Mouse (Mus musculus): Measurements from ENCODE around the gene Snrpa. TPM values are rescaled to one million over a fixed set of nuclear protein-coding genes. Genes with fewer than 3 reads are reported as not detected.

The Snrpa gene
- polyA plus RNA-seq, 1 experiment, result 293 TPM

DNA sequence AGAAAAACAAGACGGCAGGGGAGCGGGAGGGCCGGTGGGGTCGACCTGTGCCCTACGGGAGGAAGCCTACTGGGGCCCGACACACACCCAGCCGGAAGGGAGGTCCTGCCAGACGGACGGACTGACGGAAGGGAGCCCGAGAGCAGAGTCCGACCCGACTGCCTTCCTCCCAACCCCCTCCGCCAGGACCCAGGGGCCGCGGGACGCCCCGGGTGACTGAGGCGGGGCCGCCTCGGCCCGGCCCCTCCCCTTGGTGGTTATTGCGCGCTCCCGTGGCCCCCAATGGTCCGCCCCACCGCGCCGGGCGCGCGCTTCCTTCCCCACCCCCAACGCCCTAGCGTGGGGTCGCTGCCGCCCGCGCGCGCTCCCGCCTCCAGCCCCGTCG lies 29.9 kb downstream of the Snrpa start:
- H3K27ac ChIP-seq (ENCODE audit: control insufficient read depth, insufficient read depth, low read length), result peak overlapping the region; percentile 89
- no peaks in the 10 kb centered on the region for H3K36me3 ChIP-seq (ENCODE audit: control insufficient read depth, insufficient read depth, low read length)
- peak overlapping the region; percentile 95 for H3K4me3 ChIP-seq (ENCODE audit: control insufficient read depth, insufficient read depth, low read length)
- H3K4me1 ChIP-seq (replicated peaks; ENCODE audit: control insufficient read depth, insufficient read depth, low read length), result peaks cover 46% of the 10 kb centered on the region
- 0 out of 2 replicates have a peak, but pooled peaks have one; percentile 39 for TF ChIP-seq CTCF (IDR thresholded peaks at IDR 0.05; ENCODE audit: borderline replicate concordance, control insufficient read depth, extremely low read depth, insufficient read depth, low read length, poor library complexity)
- TF ChIP-seq POLR2A (IDR thresholded peaks at IDR 0.05; ENCODE audit: control insufficient read depth, extremely low read depth, insufficient read depth, low read length, poor library complexity), result peak; percentile 83
- H3K27me3 ChIP-seq (ENCODE audit: control insufficient read depth, insufficient read depth, low read length), result no peaks in the 10 kb centered on the region
- DNase-seq, result peak; percentile 86
- WGBS, result under 1% methylated on average over 43 of the region's 43 CpGs

GRCm38 (mm10) chr7:27165696-27166095 lies 30.4 kb downstream of the Snrpa start:
- DNase-seq, result no peak
- peak overlapping the region; percentile 95 for H3K4me3 ChIP-seq (ENCODE audit: control insufficient read depth, insufficient read depth, low read length)
- no peaks in the 10 kb centered on the region for H3K36me3 ChIP-seq (ENCODE audit: control insufficient read depth, insufficient read depth, low read length)
- H3K27me3 ChIP-seq (ENCODE audit: control insufficient read depth, insufficient read depth, low read length), result no peaks in the 10 kb centered on the region
- TF ChIP-seq POLR2A (IDR thresholded peaks at IDR 0.05; ENCODE audit: control insufficient read depth, extremely low read depth, insufficient read depth, low read length, poor library complexity) (no peak), CTCF (IDR thresholded peaks at IDR 0.05; ENCODE audit: borderline replicate concordance, control insufficient read depth, extremely low read depth, insufficient read depth, low read length, poor library complexity) (no peak)
- peaks cover 52% of the 10 kb centered on the region for H3K4me1 ChIP-seq (replicated peaks; ENCODE audit: control insufficient read depth, insufficient read depth, low read length)
- 3% methylated on average over 8 of the region's 8 CpGs for WGBS
- H3K27ac ChIP-seq (ENCODE audit: control insufficient read depth, insufficient read depth, low read length), result peak overlapping the region; percentile 89

DNA sequence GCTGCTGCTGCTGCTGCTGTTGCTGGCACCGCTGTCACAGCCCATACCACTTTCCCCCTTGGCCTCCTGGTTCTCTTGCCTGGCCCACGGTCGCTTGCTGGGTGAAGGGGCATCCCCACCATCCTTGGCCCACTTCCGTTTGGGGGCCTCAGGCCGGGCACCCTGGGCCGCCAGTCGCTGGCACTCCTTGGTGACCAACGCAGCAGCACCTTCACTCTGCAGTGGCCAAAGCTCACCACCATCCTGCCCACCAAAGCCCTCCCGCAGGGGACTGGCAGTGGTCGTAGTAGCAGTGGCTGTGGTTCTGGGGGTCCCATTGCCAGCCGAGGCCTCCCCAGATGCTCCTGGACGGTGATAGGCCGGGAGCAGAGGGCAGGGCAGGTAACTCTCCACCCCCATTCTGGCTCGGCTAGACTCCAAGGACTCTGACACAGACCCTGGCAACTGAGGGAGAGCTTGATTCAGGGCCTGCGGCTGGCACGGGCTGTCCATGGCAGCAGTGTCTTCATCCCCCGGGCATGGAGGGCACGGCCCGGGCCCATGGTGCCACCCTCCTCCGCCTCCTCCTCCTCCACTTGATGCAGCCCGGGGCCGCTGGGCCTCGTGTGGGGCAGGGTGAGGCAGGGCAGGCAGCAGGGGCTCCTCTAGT lies 30.9 kb downstream of the Snrpa start:
- Histone ChIP-seq H3K27ac (ENCODE audit: control insufficient read depth, insufficient read depth, low read length) (peak overlapping the region; percentile 89), H3K4me3 (ENCODE audit: control insufficient read depth, insufficient read depth, low read length) (peak overlapping the region; percentile 95), H3K36me3 (ENCODE audit: control insufficient read depth, insufficient read depth, low read length) (no peaks in the 10 kb centered on the region), H3K4me1 (replicated peaks; ENCODE audit: control insufficient read depth, insufficient read depth, low read length) (peaks cover 55% of the 10 kb centered on the region), H3K27me3 (ENCODE audit: control insufficient read depth, insufficient read depth, low read length) (no peaks in the 10 kb centered on the region)
- peak; percentile 38 for DNase-seq
- no peak for TF ChIP-seq CTCF (IDR thresholded peaks at IDR 0.05; ENCODE audit: borderline replicate concordance, control insufficient read depth, extremely low read depth, insufficient read depth, low read length, poor library complexity)
- TF ChIP-seq POLR2A (IDR thresholded peaks at IDR 0.05; ENCODE audit: control insufficient read depth, extremely low read depth, insufficient read depth, low read length, poor library complexity), result no peak
- WGBS, result 85% methylated on average over 23 of the region's 23 CpGs

DNA sequence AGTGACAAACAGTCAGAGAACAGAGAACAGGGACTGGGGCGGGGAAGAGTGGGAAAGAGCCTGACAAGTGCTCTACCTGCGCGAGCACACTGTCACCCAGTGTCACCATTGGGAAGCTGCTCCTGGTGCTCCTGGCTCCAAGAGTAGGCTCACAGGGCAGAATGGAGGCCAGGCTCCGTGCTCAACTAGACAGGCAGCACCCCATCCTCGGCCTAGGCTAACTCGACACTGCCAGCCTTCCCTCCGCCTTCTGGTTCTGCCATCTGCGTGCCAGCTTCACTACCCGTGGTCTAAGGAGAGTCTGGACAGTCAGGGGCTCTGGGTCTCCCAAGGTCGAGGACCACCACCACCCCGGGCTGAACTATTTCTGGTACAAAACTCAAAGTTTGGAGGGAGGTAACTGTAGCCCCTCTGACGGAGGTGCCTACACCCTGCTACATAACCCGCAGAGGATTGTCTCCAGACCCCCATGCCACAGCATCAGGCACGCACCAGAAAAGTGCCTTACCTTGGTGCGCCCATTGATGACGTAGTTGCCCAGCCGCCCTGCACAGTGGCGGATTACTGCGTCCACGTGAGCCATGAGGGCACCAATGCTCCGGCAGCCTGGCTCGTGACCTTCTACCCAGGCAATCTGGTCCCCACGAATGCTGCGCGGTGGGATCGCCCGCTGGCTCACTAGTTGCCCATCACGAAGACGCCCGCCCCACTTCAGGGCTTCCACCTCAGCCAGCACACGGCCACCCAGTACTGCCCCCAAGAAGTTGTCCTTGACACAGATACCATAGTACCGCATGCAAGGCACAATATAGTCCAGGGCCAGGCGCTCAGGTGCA lies 31.7 kb downstream of the Snrpa start:
- Histone ChIP-seq H3K36me3 (ENCODE audit: control insufficient read depth, insufficient read depth, low read length) (peaks cover under 1% of the 10 kb centered on the region), H3K27me3 (ENCODE audit: control insufficient read depth, insufficient read depth, low read length) (no peaks in the 10 kb centered on the region), H3K4me1 (replicated peaks; ENCODE audit: control insufficient read depth, insufficient read depth, low read length) (peaks cover 58% of the 10 kb centered on the region), H3K4me3 (ENCODE audit: control insufficient read depth, insufficient read depth, low read length) (no peak overlapping the region), H3K27ac (ENCODE audit: control insufficient read depth, insufficient read depth, low read length) (no peak overlapping the region)
- DNase-seq, result no peak
- 95% methylated on average over 33 of the region's 33 CpGs for WGBS
- no peak for TF ChIP-seq POLR2A (IDR thresholded peaks at IDR 0.05; ENCODE audit: control insufficient read depth, extremely low read depth, insufficient read depth, low read length, poor library complexity)
- no peak for TF ChIP-seq CTCF (IDR thresholded peaks at IDR 0.05; ENCODE audit: borderline replicate concordance, control insufficient read depth, extremely low read depth, insufficient read depth, low read length, poor library complexity)

- Histone ChIP-seq H3K27ac (ENCODE audit: control insufficient read depth, insufficient read depth, low read length) (no peak overlapping the region), H3K27me3 (ENCODE audit: control insufficient read depth, insufficient read depth, low read length) (no peaks in the 10 kb centered on the region), H3K4me3 (ENCODE audit: control insufficient read depth, insufficient read depth, low read length) (no peak overlapping the region), H3K4me1 (replicated peaks; ENCODE audit: control insufficient read depth, insufficient read depth, low read length) (peaks cover 53% of the 10 kb centered on the region), H3K36me3 (ENCODE audit: control insufficient read depth, insufficient read depth, low read length) (peaks cover 10% of the 10 kb centered on the region)
- TF ChIP-seq POLR2A (IDR thresholded peaks at IDR 0.05; ENCODE audit: control insufficient read depth, extremely low read depth, insufficient read depth, low read length, poor library complexity), result no peak
- TF ChIP-seq CTCF (IDR thresholded peaks at IDR 0.05; ENCODE audit: borderline replicate concordance, control insufficient read depth, extremely low read depth, insufficient read depth, low read length, poor library complexity), result no peak
- WGBS, result 80% methylated on average over 5 of the region's 5 CpGs
- no peak for DNase-seq
Observed at GRCm38 (mm10) chr7:27163450-27163805, 32.6 kb downstream of the Snrpa start.

DNA sequence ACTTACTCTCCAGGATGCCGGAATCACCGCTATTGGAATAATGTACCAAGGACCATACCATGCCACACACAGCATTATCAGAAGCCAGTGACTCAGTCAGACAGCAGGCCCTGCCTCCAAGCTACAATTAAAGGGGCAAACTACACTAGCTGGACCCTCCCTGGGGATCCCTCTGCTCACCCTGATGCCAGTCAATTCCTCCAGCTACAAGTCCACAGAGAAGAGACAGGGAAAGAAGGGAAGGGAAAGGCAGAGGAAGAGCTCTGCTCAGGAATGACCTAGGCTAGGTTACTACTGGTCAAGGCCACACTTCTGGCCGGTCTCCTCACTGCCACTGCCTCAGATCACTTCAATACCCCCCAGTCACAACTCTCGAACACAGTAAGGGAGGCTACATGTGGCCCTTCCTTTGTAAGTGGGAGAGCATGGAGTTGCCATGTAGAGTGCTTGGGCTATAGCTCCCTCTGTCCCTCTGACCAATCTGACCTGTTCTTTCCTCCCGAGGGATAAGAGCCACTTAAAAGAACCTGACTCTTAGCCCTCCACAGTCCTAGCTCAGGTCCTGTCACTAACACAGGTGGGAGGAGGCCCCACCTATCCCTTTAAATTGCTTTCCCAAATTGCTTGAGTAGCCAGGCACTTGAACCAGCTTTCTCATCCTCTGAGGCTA lies 33.2 kb downstream of the Snrpa start:
- WGBS, result 90% methylated on average over 5 of the region's 5 CpGs
- TF ChIP-seq POLR2A (IDR thresholded peaks at IDR 0.05; ENCODE audit: control insufficient read depth, extremely low read depth, insufficient read depth, low read length, poor library complexity) (no peak), CTCF (IDR thresholded peaks at IDR 0.05; ENCODE audit: borderline replicate concordance, control insufficient read depth, extremely low read depth, insufficient read depth, low read length, poor library complexity) (no peak)
- Histone ChIP-seq H3K27ac (ENCODE audit: control insufficient read depth, insufficient read depth, low read length) (no peak overlapping the region), H3K4me3 (ENCODE audit: control insufficient read depth, insufficient read depth, low read length) (no peak overlapping the region), H3K27me3 (ENCODE audit: control insufficient read depth, insufficient read depth, low read length) (no peaks in the 10 kb centered on the region), H3K36me3 (ENCODE audit: control insufficient read depth, insufficient read depth, low read length) (peaks cover 14% of the 10 kb centered on the region), H3K4me1 (replicated peaks; ENCODE audit: control insufficient read depth, insufficient read depth, low read length) (peaks cover 48% of the 10 kb centered on the region)
- no peak for DNase-seq

Data from thymus, adult 2 months (tissue).